Mouse (Mus musculus) frontal cortex, postnatal 14 days (tissue): ENCODE results near the gene Garnl3.

ENCODE experiments used
- DNase-seq, 2 experiments: peaks; one replicate each; pipeline ENCODE4 v3.0.0; 2022; ENCODE audit warnings: low spot score in 2 of 2

The Garnl3 gene

DNA sequence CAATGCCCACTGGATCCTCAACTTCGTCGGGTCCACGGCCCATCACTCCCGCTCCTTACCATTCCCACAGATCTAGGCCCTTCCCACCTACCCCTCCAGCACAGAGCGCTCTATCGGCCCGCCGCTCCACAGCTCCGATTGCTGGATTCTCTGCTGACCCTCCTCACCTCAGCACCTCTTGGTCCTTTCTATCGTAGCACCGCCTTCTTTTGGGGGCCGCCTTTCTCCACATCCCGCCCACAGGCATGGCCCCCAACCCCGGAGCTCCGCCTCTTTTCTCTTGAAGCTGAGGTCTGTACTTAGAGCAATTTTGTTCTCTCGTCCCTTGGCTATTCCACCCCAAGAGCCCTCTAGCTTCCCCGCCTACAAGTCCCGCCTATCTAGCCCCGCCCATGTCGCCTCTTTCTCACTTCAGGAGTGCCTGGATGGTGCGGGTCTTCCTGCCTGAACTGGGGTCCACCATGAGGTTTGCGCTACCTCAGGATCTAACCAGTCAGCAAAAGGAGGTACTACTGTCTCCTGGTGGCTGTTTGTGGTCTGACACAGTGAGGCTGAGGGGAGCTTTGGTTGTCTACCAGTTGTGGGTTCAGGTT is at the start of gene Garnl3:
Garnl3 (minus strand) TSS at position 155 of the 593 bp plus-strand sequence.
- peak; percentile 65 to 73 for DNase-seq

GRCm38 (mm10) chr2:33179930-33180630 is 48.6 kb upstream of the Garnl3 start:
- no peak for DNase-seq

DNA sequence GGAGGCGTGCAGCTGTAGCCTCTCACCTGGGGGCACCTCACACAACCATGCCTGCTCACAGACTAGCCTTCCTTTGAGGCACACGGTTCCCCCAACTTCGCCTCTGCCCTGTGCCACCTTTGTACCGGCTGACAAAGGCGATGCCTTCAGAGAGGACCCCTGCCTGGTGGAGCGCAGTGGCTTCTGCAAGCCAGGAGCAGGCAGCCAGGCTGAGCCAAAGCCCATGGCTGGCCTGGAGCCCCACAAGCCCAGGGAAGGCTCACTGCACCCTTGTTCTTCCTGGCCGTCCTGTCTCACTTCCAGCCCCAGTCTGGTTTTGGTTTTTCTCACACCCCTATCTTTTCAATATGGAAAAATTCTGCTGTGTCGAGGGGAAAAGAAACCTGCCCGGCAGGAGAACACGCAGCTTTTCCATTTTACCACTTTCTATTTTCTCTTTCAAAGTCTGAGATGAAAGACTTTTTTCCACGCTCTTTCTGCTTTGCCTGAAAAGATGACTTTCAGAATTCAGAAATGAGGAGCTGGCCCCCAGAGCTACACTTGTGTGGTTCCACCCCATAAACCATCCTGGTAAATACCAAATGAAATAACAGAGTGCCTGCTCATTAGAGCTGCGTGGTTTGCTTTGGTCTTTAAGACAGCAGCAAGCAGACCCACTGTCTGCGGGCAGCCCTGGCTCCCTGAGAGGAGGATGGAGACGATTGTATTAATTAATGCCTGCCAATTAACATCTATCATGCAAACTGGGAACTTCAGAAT is 47.9 kb upstream of the Garnl3 start:
- DNase-seq = no peak

GRCm38 (mm10) chr2:33178243-33178932 is 46.9 kb upstream of the Garnl3 start:
- no peak for DNase-seq

- DNase-seq = no peak
These were observed 46.2 kb upstream of the Garnl3 start for GRCm38 (mm10) chr2:33177443-33178242.

DNA sequence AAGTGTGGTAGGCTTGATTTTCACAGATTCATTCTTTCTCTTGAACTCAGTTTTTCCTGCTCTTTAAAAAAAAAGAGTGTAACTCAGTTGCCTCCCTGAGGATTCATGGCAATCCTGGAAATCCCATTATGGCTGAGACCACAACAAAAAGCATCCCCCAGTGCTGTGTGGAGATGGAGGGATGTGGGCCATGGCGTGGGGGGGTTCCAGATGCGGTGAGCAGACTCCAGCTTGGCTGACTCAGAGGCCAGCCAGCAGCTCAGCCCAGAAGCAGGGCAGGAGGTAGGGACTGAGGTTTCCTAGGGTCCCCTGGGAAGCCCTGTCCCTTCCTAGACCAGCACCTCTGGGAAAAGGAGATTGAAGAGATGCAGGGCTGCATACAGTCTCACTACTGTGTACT is 45.5 kb upstream of the Garnl3 start:
- DNase-seq = no peak

- DNase-seq = no peak
These were observed 45.1 kb upstream of the Garnl3 start for GRCm38 (mm10) chr2:33176516-33176915.

DNA sequence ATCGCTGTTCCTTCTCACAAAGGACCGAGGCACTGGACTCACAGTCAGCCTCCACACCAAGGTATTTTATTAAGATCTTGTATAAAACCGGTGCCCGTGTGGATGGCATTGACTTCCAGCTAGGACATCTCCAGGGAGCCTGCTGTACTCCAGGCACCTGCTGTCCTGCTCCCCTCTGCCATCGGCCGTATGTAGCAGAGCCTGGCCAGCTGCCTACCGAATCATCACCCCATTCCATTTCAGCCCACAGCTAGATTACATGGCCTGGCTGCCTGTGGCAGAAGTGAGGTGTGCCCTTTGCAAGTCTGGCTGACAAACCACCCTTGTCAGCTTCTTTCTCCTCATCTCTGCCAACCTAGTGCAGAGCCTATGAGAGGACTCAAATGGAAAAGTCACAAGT is 42.2 kb upstream of the Garnl3 start:
- no peak for DNase-seq

GRCm38 (mm10) chr2:33173126-33173525 is 41.7 kb upstream of the Garnl3 start:
- DNase-seq = no peak

DNA sequence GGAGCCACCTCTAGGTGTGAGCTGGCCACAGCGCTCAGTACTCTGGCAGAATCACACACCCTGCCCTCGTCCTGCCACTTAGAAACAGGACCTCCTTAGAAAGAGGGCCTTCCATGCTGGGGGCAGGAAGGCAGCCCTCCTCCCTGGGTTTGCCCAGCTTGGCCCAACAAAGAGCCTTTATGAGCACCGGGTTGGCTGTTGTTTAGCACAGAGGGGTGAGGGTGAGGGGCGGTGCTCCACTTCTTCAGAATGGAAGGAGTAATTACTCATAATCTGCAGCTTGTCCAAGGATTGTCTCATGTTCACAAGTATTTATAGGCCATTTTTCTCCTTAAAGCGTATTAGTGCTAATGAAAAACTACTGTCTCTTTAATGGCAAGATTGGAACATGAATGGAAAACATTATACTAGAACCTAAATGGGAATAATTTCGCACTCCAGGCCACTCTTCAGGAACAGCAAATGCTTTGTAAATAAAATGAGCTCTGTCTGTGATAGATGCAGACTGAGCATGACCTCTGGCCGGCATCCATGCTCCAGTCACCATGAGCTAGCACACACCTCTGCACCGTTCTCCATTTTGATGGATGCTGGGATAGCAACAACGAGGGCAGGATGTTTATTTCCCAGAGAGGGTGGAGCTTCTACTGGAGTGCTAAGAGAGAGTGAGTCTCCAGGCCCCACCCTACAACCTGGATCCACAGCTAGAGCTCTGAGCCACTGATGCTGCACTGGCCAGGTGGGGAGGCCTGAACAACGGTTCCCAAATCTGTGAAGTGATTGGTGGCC is 39.5 kb upstream of the Garnl3 start:
- no peak for DNase-seq

- no peak for DNase-seq
These were observed 38.0 kb upstream of the Garnl3 start for GRCm38 (mm10) chr2:33169445-33169844.

GRCm38 (mm10) chr2:33167060-33167459 is 35.6 kb upstream of the Garnl3 start:
- no peak for DNase-seq

GRCm38 (mm10) chr2:33165710-33166374 is 34.4 kb upstream of the Garnl3 start:
- DNase-seq = no peak

GRCm38 (mm10) chr2:33165229-33165628 is 33.8 kb upstream of the Garnl3 start:
- DNase-seq = no peak

GRCm38 (mm10) chr2:33164646-33165045 is 33.2 kb upstream of the Garnl3 start:
- DNase-seq = no peak

DNA sequence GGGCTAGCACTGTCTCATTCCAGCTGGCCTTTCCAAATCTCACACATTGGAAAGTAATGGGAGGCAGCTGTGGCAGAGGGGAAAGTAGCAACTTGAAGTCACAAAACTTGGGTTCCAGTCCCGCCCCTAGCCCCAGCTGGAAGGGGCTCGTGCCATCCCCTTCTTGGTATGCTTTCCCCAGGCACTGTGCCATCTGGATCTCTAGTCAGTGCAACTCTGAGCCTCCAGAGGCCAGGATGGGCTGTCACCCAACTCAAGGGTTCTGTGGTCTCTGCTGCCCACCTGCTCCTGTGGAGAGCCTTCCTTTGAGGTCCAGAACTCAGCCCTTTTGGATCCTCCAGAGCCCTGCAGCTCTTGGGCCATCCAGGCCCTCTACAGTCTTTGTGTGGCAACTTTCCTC is 30.7 kb upstream of the Garnl3 start:
- no peak for DNase-seq

GRCm38 (mm10) chr2:33160326-33160973 is 29.0 kb upstream of the Garnl3 start:
- no peak for DNase-seq

DNA sequence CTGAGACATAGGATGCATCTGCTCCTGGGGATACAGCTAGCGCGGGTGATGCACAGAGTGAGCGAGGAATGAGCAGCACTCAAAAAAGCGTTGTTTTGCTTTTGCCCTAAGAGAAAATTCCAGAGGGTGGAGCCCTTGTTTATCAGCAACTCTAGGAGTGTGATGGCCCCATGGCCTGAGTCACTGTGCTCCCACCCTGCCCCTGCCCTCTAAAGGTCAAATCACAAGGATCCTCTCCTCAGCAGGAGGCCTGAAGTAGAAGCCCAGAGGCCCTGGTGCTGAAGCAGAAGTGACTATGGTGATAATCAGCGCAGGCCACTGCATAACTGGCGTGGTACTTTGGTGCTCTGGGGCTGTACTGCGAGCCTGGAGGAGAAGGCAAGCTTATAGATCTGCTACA is 28.1 kb upstream of the Garnl3 start:
- no peak for DNase-seq

DNA sequence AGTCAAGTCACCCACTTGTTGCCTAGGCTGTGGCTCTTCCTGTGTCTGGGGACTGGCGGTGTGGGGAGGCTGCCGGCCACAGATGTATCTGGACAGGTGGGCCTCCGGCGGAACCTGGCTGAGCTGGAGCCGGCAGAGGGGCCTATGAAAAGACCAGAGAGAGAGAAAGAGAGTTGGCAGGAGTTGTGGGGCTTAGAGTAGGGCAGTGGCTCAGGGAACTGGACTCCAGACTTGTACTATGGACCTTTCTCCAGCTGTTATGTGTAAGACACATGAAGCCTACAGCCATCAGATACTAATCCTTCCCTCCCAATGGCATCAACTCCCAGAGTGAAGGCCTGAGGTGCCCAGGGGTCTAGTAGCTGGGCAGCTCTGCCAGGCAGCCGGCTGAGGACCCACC is 27.4 kb upstream of the Garnl3 start:
- DNase-seq = no peak
